Mouse (Mus musculus): ENCODE data around the gene Wdr78.

DNA sequence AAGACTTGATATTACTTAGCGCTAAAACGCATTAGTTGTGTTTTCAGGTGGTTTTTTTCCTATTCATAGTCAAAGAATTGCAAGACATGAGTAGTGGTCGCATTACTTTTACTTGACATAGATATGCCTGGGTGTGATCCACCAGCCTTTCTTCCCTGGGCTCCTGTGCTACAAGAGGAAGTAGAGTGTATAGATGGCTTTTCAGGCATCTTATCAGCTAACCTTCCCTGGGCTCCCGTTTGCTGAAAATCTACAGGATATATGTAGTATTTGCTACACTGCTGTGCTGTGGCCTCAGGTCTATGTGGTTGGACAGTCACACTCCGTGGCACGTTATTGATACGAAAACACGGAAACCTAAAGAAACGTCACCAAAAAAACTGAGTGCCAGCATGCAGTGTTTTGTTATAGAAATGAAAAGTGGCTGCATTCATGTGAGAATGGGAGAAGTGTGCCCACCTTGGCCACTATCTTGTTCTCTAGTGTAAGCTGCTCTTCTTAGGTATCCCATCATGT lies 6.6 kb upstream of the Wdr78 start:
- TF ChIP-seq POLR2A (IDR thresholded peaks at IDR 0.05; ENCODE audit: extremely low read depth, insufficient read depth, low read length) (no peak), CTCF (IDR thresholded peaks at IDR 0.05; ENCODE audit: low read depth, low read length) (no peak)

All from liver, adult 2 months (tissue).